Mouse (Mus musculus): Measurements from ENCODE around the gene Arid5b. TPM values are rescaled to one million over a fixed set of nuclear protein-coding genes. Genes with fewer than 3 reads are reported as not detected.

Gene Arid5b
- polyA plus RNA-seq, 1 experiment: 4.0 TPM

DNA sequence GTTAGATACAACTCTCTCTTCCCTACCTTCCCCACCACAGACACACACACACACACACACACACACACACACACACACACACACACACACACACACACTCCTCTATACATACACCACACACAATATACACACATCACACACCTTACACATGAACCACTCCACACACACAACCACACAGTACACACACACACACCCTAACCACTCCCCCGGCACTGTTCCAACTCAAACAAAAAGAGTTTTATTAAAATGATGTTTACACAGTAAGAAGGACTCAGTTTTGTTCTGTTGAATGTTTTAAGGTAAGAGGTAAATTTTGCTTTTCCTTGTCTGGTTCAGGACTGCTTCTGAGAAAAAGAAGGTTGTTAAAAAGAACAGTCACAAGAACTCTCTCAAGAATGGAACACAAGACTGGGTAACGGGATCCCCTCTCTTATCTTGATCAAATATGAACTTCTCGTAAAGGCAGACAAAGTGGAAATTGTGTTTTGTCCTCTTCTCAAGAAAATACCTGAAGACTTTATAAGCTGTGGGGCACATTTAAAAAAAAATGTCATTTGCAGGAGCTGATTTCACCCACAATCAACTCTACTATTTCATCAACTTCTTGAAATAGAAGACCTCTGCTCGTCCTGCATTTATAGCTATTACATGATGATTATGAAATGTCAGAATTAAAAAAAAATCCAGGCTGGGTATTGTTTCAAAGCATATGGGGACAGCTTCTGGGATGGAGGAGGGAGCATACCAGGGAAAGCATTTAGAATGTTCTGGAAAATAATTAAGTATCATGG, 30.9 kb downstream of the Arid5b start:
- peaks cover 3% of the 10 kb centered on the region for H3K4me1 ChIP-seq (replicated peaks; ENCODE audit: control insufficient read depth, insufficient read depth, low read length)
- WGBS: 66% methylated on average over 4 of the region's 4 CpGs
- no peaks in the 10 kb centered on the region for H3K27me3 ChIP-seq (ENCODE audit: control insufficient read depth, insufficient read depth, low read length)
- H3K36me3 ChIP-seq (ENCODE audit: control insufficient read depth, insufficient read depth, low read length): no peaks in the 10 kb centered on the region
- TF ChIP-seq CTCF (IDR thresholded peaks at IDR 0.05; ENCODE audit: borderline replicate concordance, control insufficient read depth, extremely low read depth, insufficient read depth, low read length, poor library complexity): no peak
- no peak for TF ChIP-seq POLR2A (IDR thresholded peaks at IDR 0.05; ENCODE audit: control insufficient read depth, extremely low read depth, insufficient read depth, low read length, poor library complexity)
- H3K4me3 ChIP-seq (ENCODE audit: control insufficient read depth, insufficient read depth, low read length): no peak overlapping the region
- no peak for DNase-seq
- H3K27ac ChIP-seq (ENCODE audit: control insufficient read depth, insufficient read depth, low read length): no peak overlapping the region

DNA sequence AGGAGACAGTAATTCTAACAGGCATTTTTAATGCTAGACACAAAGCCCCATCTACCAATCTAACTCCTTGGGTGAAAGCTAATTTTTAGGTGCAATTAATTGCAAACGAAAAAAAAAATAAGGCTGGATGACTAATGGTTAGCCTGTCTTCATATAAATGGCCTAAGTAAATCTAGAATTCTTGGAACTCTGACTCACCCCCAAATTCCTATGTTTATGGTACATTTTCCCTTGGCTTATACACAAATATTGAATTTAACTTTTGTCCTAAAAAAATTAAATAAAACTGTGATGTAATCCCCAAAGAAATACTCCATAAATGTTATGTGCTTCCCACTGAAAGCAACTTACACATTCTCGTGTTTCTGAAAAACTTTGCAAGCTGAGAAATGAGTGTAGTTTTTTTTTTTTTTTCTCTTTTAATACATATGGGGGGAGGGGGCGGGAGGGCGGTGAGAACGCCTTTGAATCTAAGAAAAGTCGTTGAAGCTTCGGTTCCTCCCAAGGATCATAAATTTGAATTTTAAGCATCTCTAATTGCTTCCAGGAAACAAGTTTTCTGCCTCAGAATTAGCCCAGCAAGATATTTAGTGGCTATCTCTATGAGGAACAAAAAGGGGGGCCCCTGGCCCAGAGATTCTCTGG, 31.8 kb downstream of the Arid5b start:
- Histone ChIP-seq H3K36me3 (ENCODE audit: control insufficient read depth, insufficient read depth, low read length) (no peaks in the 10 kb centered on the region), H3K4me3 (ENCODE audit: control insufficient read depth, insufficient read depth, low read length) (no peak overlapping the region), H3K27ac (ENCODE audit: control insufficient read depth, insufficient read depth, low read length) (no peak overlapping the region), H3K4me1 (replicated peaks; ENCODE audit: control insufficient read depth, insufficient read depth, low read length) (peaks cover 3% of the 10 kb centered on the region), H3K27me3 (ENCODE audit: control insufficient read depth, insufficient read depth, low read length) (no peaks in the 10 kb centered on the region)
- TF ChIP-seq POLR2A (IDR thresholded peaks at IDR 0.05; ENCODE audit: control insufficient read depth, extremely low read depth, insufficient read depth, low read length, poor library complexity) (no peak), CTCF (IDR thresholded peaks at IDR 0.05; ENCODE audit: borderline replicate concordance, control insufficient read depth, extremely low read depth, insufficient read depth, low read length, poor library complexity) (no peak)
- no peak for DNase-seq
- 28% methylated on average over 7 of the region's 7 CpGs for WGBS

DNA sequence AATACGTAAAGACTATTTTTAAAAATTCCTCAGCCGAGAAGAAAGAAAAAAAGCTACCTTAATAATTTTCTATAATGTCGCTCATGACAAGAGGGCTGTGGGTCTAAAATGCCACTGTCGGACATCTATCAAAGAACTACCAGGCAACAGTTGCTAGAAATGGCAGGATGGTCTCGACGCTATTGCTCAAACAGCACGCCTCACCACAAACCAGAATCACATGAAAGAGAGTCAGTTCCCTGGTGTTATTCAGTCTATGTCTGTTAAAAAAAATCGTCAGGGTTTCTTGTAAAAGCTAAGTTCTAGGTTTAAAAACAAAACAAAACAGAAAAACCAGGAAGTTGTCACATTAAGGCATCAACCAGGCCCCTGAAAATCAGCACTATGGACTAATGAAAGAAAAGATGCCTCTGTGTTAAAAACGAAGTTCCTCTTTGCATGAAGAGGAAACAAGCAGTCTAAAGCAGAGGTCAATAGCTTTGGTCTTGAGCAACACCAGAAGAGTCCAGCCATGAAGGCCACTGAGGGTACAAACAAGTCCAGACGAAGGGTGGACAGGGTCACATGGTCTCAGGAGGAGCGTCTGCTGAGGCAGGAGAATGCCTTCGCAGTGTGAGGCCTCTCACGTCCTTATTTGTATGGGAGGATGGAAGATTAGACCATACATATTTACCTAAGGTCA, 37.6 kb downstream of the Arid5b start:
- WGBS: 34% methylated on average over 13 of the region's 13 CpGs
- H3K27ac ChIP-seq (ENCODE audit: control insufficient read depth, insufficient read depth, low read length): peak overlapping the region; percentile 68
- H3K4me1 ChIP-seq (replicated peaks; ENCODE audit: control insufficient read depth, insufficient read depth, low read length): peaks cover 13% of the 10 kb centered on the region
- no peak for DNase-seq
- TF ChIP-seq POLR2A (IDR thresholded peaks at IDR 0.05; ENCODE audit: control insufficient read depth, extremely low read depth, insufficient read depth, low read length, poor library complexity): no peak
- no peak for TF ChIP-seq CTCF (IDR thresholded peaks at IDR 0.05; ENCODE audit: borderline replicate concordance, control insufficient read depth, extremely low read depth, insufficient read depth, low read length, poor library complexity)
- no peaks in the 10 kb centered on the region for H3K27me3 ChIP-seq (ENCODE audit: control insufficient read depth, insufficient read depth, low read length)
- no peak overlapping the region for H3K4me3 ChIP-seq (ENCODE audit: control insufficient read depth, insufficient read depth, low read length)
- H3K36me3 ChIP-seq (ENCODE audit: control insufficient read depth, insufficient read depth, low read length): no peaks in the 10 kb centered on the region

DNA sequence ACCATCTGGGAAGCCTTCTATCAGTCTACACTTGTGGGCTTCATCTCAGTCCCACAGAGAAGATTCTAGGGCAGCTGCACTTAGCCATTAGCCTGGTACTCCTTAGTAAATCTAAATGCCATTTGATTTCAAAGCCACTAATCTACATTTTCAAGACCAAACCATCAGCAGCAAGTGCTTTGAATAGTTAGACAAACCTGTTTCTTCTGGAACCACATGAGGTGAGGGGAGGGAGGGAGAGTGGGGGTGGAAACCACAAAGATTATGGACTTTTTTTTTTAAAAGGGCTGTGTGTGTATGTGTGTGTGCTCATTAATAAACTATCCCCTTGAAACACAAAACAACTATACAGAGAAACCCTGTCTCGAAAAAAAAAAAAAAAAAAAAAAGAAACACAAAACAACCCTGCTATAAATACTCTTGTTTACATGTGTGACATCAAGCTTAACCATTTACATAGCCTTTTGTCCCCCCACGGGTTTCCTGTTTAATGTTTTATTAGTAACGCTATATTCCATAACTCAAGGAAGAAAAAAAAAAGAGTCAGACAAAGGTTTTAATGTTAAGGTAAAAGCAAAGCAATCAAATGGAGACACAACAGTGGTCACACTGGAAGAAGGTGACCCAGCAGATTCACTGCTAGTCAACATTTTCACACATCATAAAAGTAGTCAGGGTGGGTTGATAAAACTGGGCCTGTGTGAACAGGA, 38.3 kb downstream of the Arid5b start:
- H3K4me3 ChIP-seq (ENCODE audit: control insufficient read depth, insufficient read depth, low read length): no peak overlapping the region
- WGBS: 37% methylated on average over 3 of the region's 3 CpGs
- H3K27me3 ChIP-seq (ENCODE audit: control insufficient read depth, insufficient read depth, low read length): no peaks in the 10 kb centered on the region
- TF ChIP-seq CTCF (IDR thresholded peaks at IDR 0.05; ENCODE audit: borderline replicate concordance, control insufficient read depth, extremely low read depth, insufficient read depth, low read length, poor library complexity) (no peak), POLR2A (IDR thresholded peaks at IDR 0.05; ENCODE audit: control insufficient read depth, extremely low read depth, insufficient read depth, low read length, poor library complexity) (no peak)
- no peak for DNase-seq
- peaks cover 13% of the 10 kb centered on the region for H3K4me1 ChIP-seq (replicated peaks; ENCODE audit: control insufficient read depth, insufficient read depth, low read length)
- no peak overlapping the region for H3K27ac ChIP-seq (ENCODE audit: control insufficient read depth, insufficient read depth, low read length)
- no peaks in the 10 kb centered on the region for H3K36me3 ChIP-seq (ENCODE audit: control insufficient read depth, insufficient read depth, low read length)

DNA sequence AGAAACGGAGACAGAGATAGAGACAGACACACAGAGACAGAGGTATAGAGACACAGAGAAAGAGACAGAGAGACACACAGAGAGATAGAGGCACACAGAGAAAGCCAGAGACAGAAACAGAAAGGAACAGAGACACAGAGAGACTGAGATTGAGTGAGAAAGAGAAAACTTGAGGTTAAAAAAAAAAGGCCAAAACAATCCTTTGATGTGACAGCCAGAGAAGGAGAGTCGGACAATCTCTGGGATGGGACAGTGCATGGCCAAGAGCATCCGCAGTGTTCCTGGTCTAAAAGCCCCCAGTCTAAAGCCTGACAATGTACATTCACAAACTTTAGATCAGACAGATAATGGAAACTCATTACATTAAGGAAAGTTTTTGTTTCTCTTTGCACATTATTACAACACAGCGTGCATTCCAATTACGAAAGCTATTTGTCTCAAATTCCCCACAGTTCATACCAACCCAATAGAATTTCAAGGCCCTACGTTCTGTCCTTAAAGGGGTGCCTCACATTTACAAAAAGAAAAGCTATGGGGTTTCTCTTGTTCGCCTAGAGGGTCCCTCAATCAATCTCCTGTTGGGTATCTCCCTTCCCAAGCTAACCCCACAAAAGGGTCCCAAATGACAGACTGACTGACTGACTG, 39.0 kb downstream of the Arid5b start:
- no peak for TF ChIP-seq CTCF (IDR thresholded peaks at IDR 0.05; ENCODE audit: borderline replicate concordance, control insufficient read depth, extremely low read depth, insufficient read depth, low read length, poor library complexity)
- TF ChIP-seq POLR2A (IDR thresholded peaks at IDR 0.05; ENCODE audit: control insufficient read depth, extremely low read depth, insufficient read depth, low read length, poor library complexity): no peak
- WGBS: 63% methylated on average over 7 of the region's 7 CpGs
- Histone ChIP-seq H3K36me3 (ENCODE audit: control insufficient read depth, insufficient read depth, low read length) (no peaks in the 10 kb centered on the region), H3K4me3 (ENCODE audit: control insufficient read depth, insufficient read depth, low read length) (no peak overlapping the region), H3K27me3 (ENCODE audit: control insufficient read depth, insufficient read depth, low read length) (no peaks in the 10 kb centered on the region), H3K27ac (ENCODE audit: control insufficient read depth, insufficient read depth, low read length) (peak overlapping the region; percentile 53), H3K4me1 (replicated peaks; ENCODE audit: control insufficient read depth, insufficient read depth, low read length) (peaks cover 13% of the 10 kb centered on the region)
- DNase-seq: no peak
